Mouse (Mus musculus) spleen, adult 2 months (tissue): ENCODE measurements around the gene Ndufb5. TPM values are rescaled to one million over a fixed set of nuclear protein-coding genes. Genes with fewer than 3 reads are reported as not detected.
A peak's percentile ranks its signal among the peaks of the same experiment; 100 is the strongest.
"Not testable (repeated sequence)": the region's sequence is repeated elsewhere in the genome, so short reads cannot be mapped to it uniquely, and the experiment has no call there.

ENCODE experiments used
- DNase-seq, 2 experiments: peaks; one replicate each; pipeline versions ENCODE4 v3.0.0 to v3.0.0-alpha.2; 2012 to 2021; ENCODE audit warnings: low spot score in 2 of 2, low read depth in 1 of 2
- H3K27ac ChIP-seq: fragments of 200-500 bp; 2 replicates; pipeline ENCODE4 v1.5.1; 2012; ENCODE audit warnings: low read length, inconsistent platforms; ENCODE audit not compliant: insufficient read depth
- H3K27me3 ChIP-seq: fragments of 200-500 bp; 2 replicates; pipeline ENCODE4 v1.6.1; 2012; ENCODE audit warnings: mild to moderate bottlenecking, moderate library complexity, low read length, inconsistent platforms; ENCODE audit not compliant: control insufficient read depth, insufficient read depth
- H3K36me3 ChIP-seq: fragments of 200-500 bp; 2 replicates; pipeline ENCODE4 v1.6.1; 2012; ENCODE audit warnings: mild to moderate bottlenecking, low read length, inconsistent platforms; ENCODE audit not compliant: control insufficient read depth, insufficient read depth
- H3K4me1 ChIP-seq: fragments of 200-500 bp; 2 replicates; pipeline ENCODE4 v1.6.1; 2011; ENCODE audit warnings: inconsistent platforms; ENCODE audit not compliant: control insufficient read depth, insufficient read depth, insufficient read length
- H3K4me3 ChIP-seq: fragments of 200-500 bp; 2 replicates; pipeline ENCODE4 v1.5.1; 2011; ENCODE audit warnings: mild to moderate bottlenecking, inconsistent platforms; ENCODE audit not compliant: insufficient read depth, insufficient read length; ENCODE audit errors: extremely low read depth
- CTCF ChIP-seq: fragments of 200-500 bp; IDR thresholded peaks from 2 replicates; pipeline ENCODE4 v1.5.1; 2011; ENCODE audit warnings: mild to moderate bottlenecking, inconsistent platforms; ENCODE audit not compliant: insufficient read depth, insufficient read length, insufficient replicate concordance; ENCODE audit errors: extremely low read depth
- POLR2A ChIP-seq: fragments of 200-500 bp; IDR thresholded peaks from 2 replicates; pipeline ENCODE4 v1.6.1; 2011; ENCODE audit warnings: low read depth, low read length, inconsistent platforms
- WGBS: fragments of 180-500 bp; shearing (Covaris S2); methylation state at CpG from one replicate; pipeline ENCODE4 v1.1.7; 2018; 5-methylcytosine and 5-hydroxymethylcytosine counted together
- polyA plus RNA-seq: library from polyadenylated mRNA; depleted of rRNA; stranded (reverse); fragments of >200 nt; gene quantifications from 2 replicates; pipeline ENCODE4 v1.2.3, GENCODE M21; 2012

Ndufb5 gene
- polyA plus RNA-seq, 1 experiment: 82.2 TPM

DNA sequence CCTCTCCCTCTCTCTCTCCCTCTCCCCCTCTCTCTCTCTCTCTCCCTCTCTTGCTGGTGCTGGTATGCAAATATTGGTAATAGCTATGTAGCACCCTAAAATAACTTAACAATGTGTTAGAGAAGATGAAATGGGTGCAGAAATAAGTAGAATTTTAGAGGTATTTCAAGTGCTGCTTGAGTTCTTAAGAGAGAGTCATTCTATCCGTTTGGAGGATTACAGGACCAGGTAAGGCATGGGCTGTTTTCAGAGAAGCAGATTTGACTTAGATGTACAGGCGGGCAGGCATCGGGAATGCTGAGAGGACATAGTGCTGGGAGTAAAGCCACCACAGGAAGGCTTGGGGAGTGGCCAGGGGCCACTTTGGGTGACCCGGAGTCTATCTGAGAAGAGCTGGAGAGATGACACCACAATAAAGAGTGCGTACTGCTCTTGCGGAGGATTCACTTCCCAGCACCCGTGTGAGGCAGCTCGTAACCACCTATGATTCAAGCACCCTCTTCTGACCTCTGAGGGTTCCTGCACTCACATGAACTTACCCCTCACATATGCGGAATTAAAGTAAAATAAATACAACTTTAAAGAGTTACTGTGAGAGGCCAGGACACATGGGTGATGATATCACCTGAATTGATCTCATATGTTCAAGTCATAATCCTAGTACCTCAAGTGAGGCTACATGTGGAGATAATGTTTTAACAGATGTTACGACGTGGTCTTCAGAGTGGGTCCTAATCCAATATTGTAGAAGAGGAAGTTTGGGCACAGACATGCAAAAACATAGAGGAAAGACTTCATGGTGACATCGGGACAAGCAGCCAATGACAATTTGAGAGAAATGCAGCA, 41.8 kb upstream of the Ndufb5 start:
- H3K27ac ChIP-seq: no peak overlapping the region
- H3K4me3 ChIP-seq: no peak overlapping the region
- no peaks in the 10 kb centered on the region for H3K36me3 ChIP-seq
- TF ChIP-seq POLR2A (no peak), CTCF (no peak)
- DNase-seq: no peak
- no peaks in the 10 kb centered on the region for H3K27me3 ChIP-seq
- H3K4me1 ChIP-seq: no peaks in the 10 kb centered on the region
- 58% methylated on average over 12 of the region's 12 CpGs for WGBS

DNA sequence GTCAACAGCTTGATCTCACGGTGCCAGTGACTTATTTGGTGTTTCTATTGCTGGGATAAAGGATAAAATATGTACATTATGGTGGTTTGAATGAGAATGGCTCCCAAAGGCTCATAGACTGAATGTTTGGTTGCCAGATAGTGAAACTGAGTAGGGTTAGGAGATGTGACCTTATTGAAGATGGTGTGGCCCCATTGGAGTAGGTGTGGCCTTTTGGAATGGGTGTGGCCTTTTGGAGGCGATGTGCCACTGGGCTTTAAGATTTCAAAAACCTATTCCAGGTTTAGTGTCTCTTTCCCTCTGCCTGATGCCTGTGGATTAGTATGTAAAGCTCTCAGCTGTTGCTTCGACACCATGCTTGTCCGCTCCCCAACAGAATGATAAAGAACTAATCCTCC, 41.2 kb upstream of the Ndufb5 start:
- TF ChIP-seq CTCF (no peak), POLR2A (no peak)
- no peak for DNase-seq
- Histone ChIP-seq H3K27me3 (no peaks in the 10 kb centered on the region), H3K4me1 (no peaks in the 10 kb centered on the region), H3K4me3 (no peak overlapping the region), H3K36me3 (no peaks in the 10 kb centered on the region), H3K27ac (no peak overlapping the region)
- WGBS: 86% methylated on average over 4 of the region's 4 CpGs

DNA sequence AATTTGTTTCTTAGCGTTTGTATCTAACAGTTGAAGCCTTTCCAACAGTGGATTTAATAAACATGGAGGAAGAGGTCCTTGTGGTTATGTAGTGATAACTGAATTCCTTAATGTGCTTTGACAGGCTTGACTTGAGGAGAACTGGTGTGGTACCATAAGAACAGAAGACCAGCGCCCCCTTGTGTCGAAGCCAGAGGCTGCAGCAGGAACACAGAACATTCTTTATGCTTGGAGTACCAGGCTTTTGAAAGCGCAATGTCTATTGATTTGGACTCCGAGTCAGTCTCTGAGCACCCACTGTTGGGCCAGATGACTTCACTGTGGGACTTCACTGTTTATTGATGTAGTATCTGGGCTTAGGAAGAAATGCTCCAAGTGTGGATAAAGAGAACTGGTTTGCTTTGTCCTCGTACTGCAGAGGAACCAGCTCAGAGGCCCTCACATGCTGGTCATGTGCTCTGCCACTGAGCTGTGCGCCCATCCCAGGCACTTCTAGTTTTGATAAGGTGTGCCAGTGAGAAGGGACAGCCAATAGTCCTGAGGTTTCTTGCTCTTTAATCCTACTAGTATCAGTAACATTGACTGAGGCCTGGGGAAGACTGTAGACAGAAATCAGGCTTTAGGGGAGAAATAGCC, 38.4 kb upstream of the Ndufb5 start:
- Histone ChIP-seq H3K36me3 (no peaks in the 10 kb centered on the region), H3K27ac (no peak overlapping the region), H3K4me1 (no peaks in the 10 kb centered on the region), H3K4me3 (no peak overlapping the region), H3K27me3 (no peaks in the 10 kb centered on the region)
- peak; percentile 49 to 82 for DNase-seq
- no peak for TF ChIP-seq POLR2A
- TF ChIP-seq CTCF: peak; percentile 77; the same call in 1 of the 2 replicates
- WGBS: 40% methylated on average over 7 of the region's 7 CpGs

DNA sequence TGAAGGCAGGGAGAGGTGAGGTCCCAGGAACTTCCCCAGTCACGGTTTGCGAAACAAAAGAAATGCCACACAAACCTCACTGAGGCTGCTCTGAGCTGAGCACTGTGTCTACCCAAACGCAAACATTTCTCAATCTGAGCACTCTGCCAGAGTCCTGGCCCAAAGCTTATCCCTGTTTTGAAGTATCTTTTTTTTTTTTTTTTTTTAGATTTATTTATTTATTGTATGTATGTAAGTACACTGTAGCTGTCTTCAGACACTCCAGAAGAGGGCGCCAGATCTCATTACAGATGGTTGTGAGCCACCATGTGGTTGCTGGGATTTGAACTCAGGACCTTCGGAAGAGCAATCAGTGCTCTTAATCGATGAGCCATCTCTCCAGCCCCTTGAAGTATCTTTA, 32.8 kb upstream of the Ndufb5 start:
- not testable (repeated sequence) for H3K27me3 ChIP-seq, H3K4me1 ChIP-seq, DNase-seq, H3K4me3 ChIP-seq, H3K27ac ChIP-seq, H3K36me3 ChIP-seq
- WGBS: 91% methylated on average over 6 of the region's 6 CpGs

DNA sequence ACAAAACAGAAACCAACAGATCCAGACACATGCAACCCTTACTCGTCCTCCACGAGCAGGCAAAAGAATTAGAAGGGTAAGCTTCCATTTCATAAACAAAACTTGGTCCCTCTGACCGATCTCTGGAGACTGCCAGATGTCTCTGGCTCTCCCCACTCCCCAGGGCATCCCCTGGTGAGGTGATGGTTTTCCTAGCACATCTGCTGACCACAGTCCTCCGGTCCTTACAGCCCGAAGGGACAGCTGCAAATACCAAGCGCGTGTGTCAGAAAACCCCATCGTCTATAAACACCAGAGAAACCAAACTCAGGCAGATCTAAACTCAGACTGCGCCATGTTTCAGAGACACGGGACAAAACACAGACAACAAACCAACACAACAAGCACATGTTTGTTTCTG, 32.2 kb upstream of the Ndufb5 start:
- not testable (repeated sequence) for H3K4me3 ChIP-seq, H3K27me3 ChIP-seq, DNase-seq, H3K27ac ChIP-seq, H3K4me1 ChIP-seq, H3K36me3 ChIP-seq
- 94% methylated on average over 10 of the region's 10 CpGs for WGBS

DNA sequence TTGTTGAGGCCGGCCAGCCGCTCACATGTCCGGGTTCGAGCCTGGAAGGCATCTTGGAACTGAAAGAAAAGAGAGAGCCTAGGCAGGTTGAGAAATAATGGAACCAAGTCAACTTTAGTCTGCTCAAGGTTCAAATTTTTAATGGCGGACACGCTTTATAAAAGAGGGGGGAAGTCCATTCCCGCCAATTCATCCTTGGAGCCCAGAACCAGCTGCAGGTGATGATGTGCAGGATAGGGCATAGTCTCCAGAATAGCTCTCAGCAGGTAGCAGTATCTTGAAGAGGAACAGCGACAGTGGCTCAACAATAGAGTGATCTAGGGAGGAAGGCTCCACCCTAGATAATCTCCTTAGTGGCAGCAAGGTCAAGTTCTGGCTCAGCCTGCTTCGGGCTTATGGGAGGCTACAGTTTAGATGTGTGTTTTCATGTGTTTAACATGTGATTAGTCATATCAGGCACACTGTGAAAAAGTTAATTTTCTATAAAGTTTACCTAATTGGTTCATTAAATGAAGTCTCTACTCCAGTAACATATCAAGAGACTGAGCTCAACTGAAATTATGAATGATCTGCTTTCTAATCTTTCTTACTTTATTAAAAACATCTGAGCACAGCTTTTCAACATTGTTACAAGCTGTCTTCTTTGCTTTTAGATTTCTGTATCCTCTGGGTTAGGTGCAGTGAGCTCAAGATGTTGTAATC, 31.0 kb upstream of the Ndufb5 start, which contains the start of gene Actl6a:
Actl6a (plus strand) TSS at position 652 of the 702 bp plus-strand sequence.
- not testable (repeated sequence) for H3K27me3 ChIP-seq, H3K36me3 ChIP-seq, H3K27ac ChIP-seq, H3K4me3 ChIP-seq, H3K4me1 ChIP-seq, DNase-seq
- 87% methylated on average over 9 of the region's 9 CpGs for WGBS

DNA sequence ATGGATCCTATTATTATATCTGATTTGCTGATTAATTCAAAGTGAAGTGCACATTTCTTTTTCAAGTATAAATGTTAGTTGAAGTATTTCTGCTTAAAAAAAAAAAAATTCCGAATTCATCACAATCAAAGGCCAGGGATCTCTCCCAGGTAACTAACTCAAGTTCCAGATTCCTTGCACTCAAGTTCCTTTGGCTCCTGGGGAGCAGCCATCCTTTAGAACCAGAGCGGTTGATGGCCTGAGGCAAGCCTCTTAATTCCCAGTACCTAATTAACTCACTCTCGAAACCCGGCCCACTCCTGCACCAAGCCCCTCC, 28.8 kb upstream of the Ndufb5 start:
- Histone ChIP-seq H3K4me3 (peak overlapping the region; percentile 50), H3K4me1 (no peaks in the 10 kb centered on the region; the same call in 1 of the 2 replicates), H3K27ac (no peak overlapping the region), H3K27me3 (no peaks in the 10 kb centered on the region), H3K36me3 (peaks cover 7% of the 10 kb centered on the region)
- TF ChIP-seq CTCF (no peak), POLR2A (no peak)
- WGBS: 3% methylated on average over 4 of the region's 4 CpGs
- no peak for DNase-seq
